Mouse (Mus musculus) hindbrain, embryonic 14.5 days (tissue): ENCODE measurements around the gene Ell. TPM values are rescaled to one million over a fixed set of nuclear protein-coding genes. Genes with fewer than 3 reads are reported as not detected.
"Not testable (repeated sequence)": the region's sequence is repeated elsewhere in the genome, so short reads cannot be mapped to it uniquely, and the experiment has no call there.

Experiments
- ATAC-seq: fragments of 200-750 bp; cut with Nextera tagmentation; 2 replicates; pipeline ENCODE4 v1.8.0; 2017; ENCODE audit warnings: moderate number of reproducible peaks, mild to moderate bottlenecking, moderate TSS enrichment, moderate library complexity; ENCODE audit not compliant: low FRiP score
- DNase-seq: peaks from one replicate; pipeline ENCODE4 v3.0.0-alpha.2; 2015; ENCODE audit warnings: low spot score
- H3K27ac ChIP-seq: fragments of 300-500 bp; sonication (generic); 2 replicates; pipeline ENCODE4 v1.5.1; 2014; ENCODE audit warnings: mild to moderate bottlenecking, moderate library complexity
- H3K27me3 ChIP-seq: fragments of 300-500 bp; sonication (generic); 2 replicates; pipeline ENCODE4 v1.6.1; 2014; ENCODE audit warnings: mild to moderate bottlenecking, low read length, mixed read lengths; ENCODE audit not compliant: control insufficient read depth, insufficient read depth
- H3K36me3 ChIP-seq: fragments of 300-500 bp; sonication (generic); replicated peaks from 2 replicates; pipeline ENCODE4 v1.6.1; 2014; ENCODE audit not compliant: control insufficient read depth, insufficient read depth
- H3K4me1 ChIP-seq: fragments of 300-500 bp; sonication (generic); replicated peaks from 2 replicates; pipeline ENCODE4 v1.6.1; 2014; ENCODE audit warnings: antibody characterized with exemption, low read length, mixed read lengths; ENCODE audit not compliant: control insufficient read depth, insufficient read depth
- H3K4me2 ChIP-seq: fragments of 300-500 bp; sonication (generic); replicated peaks from 2 replicates; pipeline ENCODE4 v1.6.1; 2014; ENCODE audit warnings: mild to moderate bottlenecking, moderate library complexity
- H3K4me3 ChIP-seq: fragments of 300-500 bp; sonication (generic); replicated peaks from 2 replicates; pipeline ENCODE4 v1.5.1; 2014; ENCODE audit warnings: mild to moderate bottlenecking, low read length
- H3K9ac ChIP-seq: fragments of 300-500 bp; sonication (generic); 2 replicates; pipeline ENCODE4 v1.6.1; 2014
- H3K9me3 ChIP-seq: fragments of 300-500 bp; sonication (generic); 2 replicates; pipeline ENCODE4 v1.6.1; 2016; ENCODE audit warnings: low read length; ENCODE audit not compliant: control insufficient read depth
- WGBS: fragments of 180-500 bp; shearing (Covaris S2); extraction: QIAGEN DNeasy Blood & Tissue Kit; methylation state at CpG from one replicate; pipeline ENCODE4 v1.1.7; 2014; 5-methylcytosine and 5-hydroxymethylcytosine counted together
- polyA plus RNA-seq: library from polyadenylated mRNA; unstranded; fragments of >200 nt; fragmentation: Nextera tagmentation; extraction: Ambion mirVana; gene quantifications from 2 replicates; pipeline ENCODE4 v1.2.1, GENCODE M21; 2014

Gene Ell
- polyA plus RNA-seq, 1 experiment from 2014 or later: 15.1 TPM

DNA sequence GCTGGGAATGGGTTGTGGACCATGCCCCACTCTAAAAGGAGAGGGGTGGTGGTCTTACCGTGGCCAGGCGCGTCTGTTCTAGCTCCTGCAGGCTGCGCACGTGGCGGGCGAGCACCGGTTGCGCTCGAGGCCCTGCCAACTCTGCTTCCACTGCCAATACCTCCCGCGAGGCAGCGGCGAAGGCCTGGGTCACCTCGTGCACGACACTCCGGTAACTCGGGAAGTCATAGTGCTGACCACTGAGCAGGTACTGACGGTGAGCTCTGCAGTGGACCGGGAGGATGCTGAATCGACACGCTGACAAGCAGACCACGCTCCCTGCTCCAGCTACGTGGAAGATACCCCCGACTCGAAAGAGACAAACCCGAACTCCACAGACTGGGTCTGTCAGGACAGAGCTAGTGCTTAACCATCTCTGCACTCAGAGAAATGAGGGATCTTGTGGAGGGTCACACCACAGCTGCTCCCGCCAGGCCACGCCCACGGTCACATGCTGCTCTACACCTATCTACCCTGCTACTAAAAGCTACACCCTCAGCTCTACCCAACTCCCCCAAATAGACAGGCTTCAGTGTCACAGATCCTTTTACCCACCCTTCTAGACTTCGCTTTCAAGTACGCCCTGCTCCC, 33.4 kb upstream of the Ell start:
- Histone ChIP-seq H3K4me3 (peak overlapping the region; percentile 46), H3K4me1 (peaks cover 41% of the 10 kb centered on the region), H3K9me3 (no peaks in the 10 kb centered on the region), H3K36me3 (peaks cover 34% of the 10 kb centered on the region), H3K9ac (peak overlapping the region; percentile 67), H3K27me3 (peaks cover 35% of the 10 kb centered on the region), H3K4me2 (peak overlapping the region; percentile 83), H3K27ac (peak overlapping the region; percentile 83)
- DNase-seq (no peak), ATAC-seq (peak; percentile 7; the same call in 1 of the 2 replicates)
- WGBS: 33% methylated on average over 32 of the region's 32 CpGs

- Histone ChIP-seq H3K4me1 (peaks cover 43% of the 10 kb centered on the region), H3K4me3 (peak within 1 kb of the TSS; percentile 46), H3K9me3 (no peaks in the 10 kb centered on the region), H3K27me3 (peaks cover 28% of the 10 kb centered on the region), H3K36me3 (peaks cover 34% of the 10 kb centered on the region), H3K9ac (peak within 1 kb of the TSS; percentile 67), H3K27ac (peak within 1 kb of the TSS; percentile 83), H3K4me2 (peak within 1 kb of the TSS; percentile 83)
- peak; percentile 94 for DNase-seq
- WGBS: 2% methylated on average over 40 of the region's 40 CpGs
- ATAC-seq: peak; percentile 86
Measured at GRCm38 (mm10) chr8:70506328-70507026, 32.8 kb upstream of the Ell start, which contains the start of gene Rex1bd. Gene Rex1bd, minus strand, starts transcription at chr8:70506752.

- 67% methylated on average over 5 of the region's 5 CpGs for WGBS
- H3K9ac ChIP-seq: peak overlapping the region; percentile 67; the same call in 1 of the 2 replicates
- ATAC-seq (no peak), DNase-seq (no peak)
- peaks cover 42% of the 10 kb centered on the region for H3K4me1 ChIP-seq
- peaks cover 34% of the 10 kb centered on the region for H3K36me3 ChIP-seq
- H3K4me2 ChIP-seq: peak overlapping the region; percentile 83
- H3K27me3 ChIP-seq: peaks cover 23% of the 10 kb centered on the region
- H3K27ac ChIP-seq: no peak overlapping the region
- no peaks in the 10 kb centered on the region for H3K9me3 ChIP-seq
- no peak overlapping the region for H3K4me3 ChIP-seq
Measured at GRCm38 (mm10) chr8:70507027-70507393, 32.2 kb upstream of the Ell start.

- DNase-seq (no peak), ATAC-seq (no peak)
- no peaks in the 10 kb centered on the region for H3K9me3 ChIP-seq
- peaks cover 27% of the 10 kb centered on the region for H3K4me1 ChIP-seq
- H3K9ac ChIP-seq: peak overlapping the region; percentile 92
- H3K4me3 ChIP-seq: peak overlapping the region; percentile 90
- H3K36me3 ChIP-seq: peaks cover 33% of the 10 kb centered on the region
- 19% methylated on average over 25 of the region's 25 CpGs for WGBS
- no peak overlapping the region for H3K27ac ChIP-seq
- peak overlapping the region; percentile 98 for H3K4me2 ChIP-seq
- H3K27me3 ChIP-seq: no peaks in the 10 kb centered on the region
Measured at GRCm38 (mm10) chr8:70509281-70509952, 29.8 kb upstream of the Ell start.

GRCm38 (mm10) chr8:70510228-70510915, 28.9 kb upstream of the Ell start, which contains the start of gene Uba52:
Gene Uba52, minus strand, starts transcription at chr8:70510801.
- Histone ChIP-seq H3K4me1 (peaks cover 22% of the 10 kb centered on the region), H3K4me3 (peak within 1 kb of the TSS; percentile 90), H3K9me3 (no peaks in the 10 kb centered on the region), H3K27me3 (no peaks in the 10 kb centered on the region), H3K4me2 (peak within 1 kb of the TSS; percentile 98), H3K9ac (peak within 1 kb of the TSS; percentile 92), H3K36me3 (peaks cover 36% of the 10 kb centered on the region), H3K27ac (peak within 1 kb of the TSS; percentile 96)
- 2% methylated on average over 74 of the region's 74 CpGs for WGBS
- peak; percentile 99 for DNase-seq
- ATAC-seq: peak; percentile 87

DNA sequence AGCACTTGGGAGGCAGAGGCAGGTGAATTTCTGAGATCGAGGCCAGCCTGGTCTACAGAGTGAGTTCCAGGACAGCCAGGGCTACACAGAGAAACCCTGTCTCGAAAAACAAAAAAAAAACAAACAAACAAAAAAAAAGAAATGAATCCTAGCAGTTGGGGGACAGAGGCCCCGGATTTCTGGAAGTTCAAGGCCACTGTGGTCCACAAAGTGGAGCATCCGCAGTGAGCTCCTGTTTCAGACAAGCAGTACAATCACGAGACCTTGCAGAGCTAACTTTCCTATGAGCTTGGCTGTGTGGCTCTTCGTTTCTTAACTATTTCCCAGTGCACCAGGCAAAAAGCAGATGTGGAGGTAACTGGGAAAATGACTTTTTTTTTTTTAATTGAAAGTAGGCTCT, 28.1 kb upstream of the Ell start:
- Histone ChIP-seq H3K4me3 (peak overlapping the region; percentile 90), H3K4me2 (peak overlapping the region; percentile 98), H3K27ac (peak overlapping the region; percentile 96), H3K9ac (peak overlapping the region; percentile 92; the same call in 1 of the 2 replicates), H3K36me3 (peaks cover 40% of the 10 kb centered on the region), H3K4me1 (peaks cover 16% of the 10 kb centered on the region)
- ATAC-seq, DNase-seq, H3K9me3 ChIP-seq, H3K27me3 ChIP-seq: not testable (repeated sequence)
- 85% methylated on average over 6 of the region's 6 CpGs for WGBS

GRCm38 (mm10) chr8:70511770-70512169, 27.5 kb upstream of the Ell start:
- no peaks in the 10 kb centered on the region for H3K27me3 ChIP-seq
- ATAC-seq (no peak), DNase-seq (no peak)
- no peak overlapping the region for H3K9ac ChIP-seq
- no peak overlapping the region for H3K4me2 ChIP-seq
- H3K36me3 ChIP-seq: peaks cover 45% of the 10 kb centered on the region
- WGBS: 94% methylated on average over 2 of the region's 2 CpGs
- no peaks in the 10 kb centered on the region for H3K9me3 ChIP-seq
- no peak overlapping the region for H3K27ac ChIP-seq
- H3K4me1 ChIP-seq: peaks cover 16% of the 10 kb centered on the region
- H3K4me3 ChIP-seq: no peak overlapping the region

DNA sequence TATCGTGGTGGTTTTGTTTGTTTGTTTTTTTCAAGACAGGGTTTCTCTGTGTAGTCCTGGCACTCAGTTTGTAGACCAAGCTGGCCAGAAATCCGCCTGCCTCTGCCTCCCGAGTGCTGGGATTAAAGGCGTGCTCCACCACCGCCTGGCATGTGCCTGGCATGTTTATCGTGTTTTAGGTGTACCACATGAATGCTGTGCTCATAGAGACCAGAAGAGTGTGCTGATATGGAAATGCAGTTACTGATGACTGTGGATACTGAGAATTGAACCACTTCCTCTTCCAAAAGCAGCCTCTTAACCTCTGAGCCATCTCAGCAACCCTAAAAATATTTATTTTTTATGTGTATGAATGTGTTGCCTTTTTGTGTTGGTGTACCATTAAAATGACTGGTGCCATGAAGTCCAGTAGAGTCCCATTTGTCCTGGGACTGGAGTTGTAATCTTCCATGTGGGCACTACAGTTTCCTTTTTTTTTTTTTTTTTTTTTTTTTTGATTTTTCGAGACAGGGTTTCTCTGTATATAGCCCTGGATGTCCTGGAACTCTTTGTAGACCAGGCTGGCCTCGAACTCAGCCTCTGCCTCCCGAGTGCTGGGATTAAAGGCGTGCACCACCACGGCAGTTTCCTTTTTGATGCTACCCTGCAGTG, 26.9 kb upstream of the Ell start:
- ATAC-seq (no peak), DNase-seq (no peak)
- no peak overlapping the region for H3K4me3 ChIP-seq
- no peak overlapping the region for H3K27ac ChIP-seq
- H3K4me2 ChIP-seq: no peak overlapping the region
- H3K27me3 ChIP-seq: no peaks in the 10 kb centered on the region
- 94% methylated on average over 11 of the region's 11 CpGs for WGBS
- no peak overlapping the region for H3K9ac ChIP-seq
- H3K4me1 ChIP-seq: peaks cover 16% of the 10 kb centered on the region
- no peaks in the 10 kb centered on the region for H3K9me3 ChIP-seq
- H3K36me3 ChIP-seq: peaks cover 39% of the 10 kb centered on the region
